Mouse (Mus musculus) central nervous system, embryonic 14 days (tissue): ENCODE measurements around the gene Olfr608. TPM values are rescaled to one million over a fixed set of nuclear protein-coding genes. Genes with fewer than 3 reads are reported as not detected.

Experiments used
- polyA plus RNA-seq: library from polyadenylated mRNA; depleted of rRNA; stranded (reverse); fragments of >200 nt; gene quantifications from 2 replicates; pipeline ENCODE4 v1.2.3, GENCODE M21; 2012; rRNA removed

Gene Olfr608
- not detected in 2 replicates for polyA plus RNA-seq

DNA sequence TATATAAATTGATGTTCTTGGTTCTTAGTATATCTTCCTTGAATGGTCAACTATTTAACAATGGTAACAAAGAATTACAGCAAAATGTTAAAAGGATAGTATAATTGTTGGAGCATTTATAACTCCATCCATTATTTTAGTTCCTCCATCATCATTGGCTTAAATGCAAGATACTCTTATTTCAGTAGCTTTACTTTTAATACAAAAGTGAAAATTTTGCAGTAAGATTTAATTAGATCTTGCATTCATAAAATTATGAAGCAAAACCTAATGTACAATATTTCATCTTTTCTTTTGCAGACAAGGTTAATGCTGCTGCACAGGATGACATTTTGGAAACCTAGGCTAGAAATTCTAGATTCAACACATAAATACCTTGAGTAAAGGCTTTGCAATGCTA lies at the start of gene Olfr608:
Gene Olfr608, plus strand, starts transcription at position 301 of the 400 bp plus-strand sequence.

DNA sequence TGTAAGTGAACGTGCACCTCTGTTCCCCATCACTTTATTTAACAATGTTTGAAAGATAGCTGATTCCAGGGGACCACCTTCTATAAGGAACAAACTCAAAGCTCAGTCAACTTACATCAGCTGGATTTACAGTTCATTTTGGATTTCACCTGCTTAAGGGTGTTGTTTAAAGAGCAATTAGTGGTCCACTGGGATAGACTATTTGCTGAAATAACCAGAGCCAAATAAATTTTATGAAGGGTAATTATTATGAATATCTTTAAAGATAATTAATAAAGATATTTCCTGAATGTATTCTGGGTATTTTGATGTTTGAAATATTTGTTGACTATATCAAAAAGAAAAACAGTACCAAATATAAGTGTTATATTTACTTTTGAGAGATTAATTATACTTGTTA lies 24.3 kb upstream of the Olfr608 start, which contains the start of gene Olfr605:
Gene Olfr605, minus strand, starts transcription at position 101 of the 400 bp plus-strand sequence.

DNA sequence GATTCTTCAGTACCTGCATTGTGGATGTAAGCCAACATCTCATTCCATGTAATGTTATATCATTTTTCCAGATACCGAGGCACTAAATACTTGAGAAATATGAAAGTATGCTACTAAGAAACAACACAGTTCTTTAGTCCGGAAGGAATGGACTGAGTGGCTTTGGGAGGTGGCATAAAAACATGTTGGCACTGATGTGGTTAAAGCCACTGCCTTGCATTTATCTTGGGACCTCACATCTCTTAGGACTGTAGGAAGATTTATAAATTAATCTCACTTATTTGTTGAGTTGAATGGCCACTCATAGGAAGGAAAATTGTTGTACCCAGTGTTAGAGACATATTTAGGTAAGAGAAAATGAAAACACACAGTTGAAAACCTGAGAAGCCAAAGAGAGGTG lies 20.9 kb upstream of the Olfr608 start, which contains the start of gene Olfr606:
Gene Olfr606, plus strand, starts transcription at position 301 of the 400 bp plus-strand sequence.

DNA sequence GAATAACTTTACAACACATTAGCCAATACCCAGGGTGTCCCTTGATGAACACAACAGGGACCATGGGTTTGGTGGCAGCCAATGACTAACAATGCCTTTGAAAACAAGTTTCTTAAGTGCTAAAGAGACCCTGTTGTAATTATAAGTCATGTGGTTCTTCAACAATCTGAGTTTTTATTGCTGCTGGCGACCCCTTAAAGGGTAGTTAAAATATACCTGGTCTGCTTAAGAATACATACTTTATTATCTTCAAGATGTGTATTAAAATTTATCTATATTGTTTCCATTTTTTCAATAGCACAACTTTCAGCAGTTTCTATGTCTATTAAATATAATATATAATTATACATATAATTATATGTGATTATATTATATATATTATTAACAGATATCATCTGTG lies 28.3 kb downstream of the Olfr608 start, which contains the start of gene Olfr609:
Gene Olfr609, minus strand, starts transcription at position 101 of the 400 bp plus-strand sequence.

DNA sequence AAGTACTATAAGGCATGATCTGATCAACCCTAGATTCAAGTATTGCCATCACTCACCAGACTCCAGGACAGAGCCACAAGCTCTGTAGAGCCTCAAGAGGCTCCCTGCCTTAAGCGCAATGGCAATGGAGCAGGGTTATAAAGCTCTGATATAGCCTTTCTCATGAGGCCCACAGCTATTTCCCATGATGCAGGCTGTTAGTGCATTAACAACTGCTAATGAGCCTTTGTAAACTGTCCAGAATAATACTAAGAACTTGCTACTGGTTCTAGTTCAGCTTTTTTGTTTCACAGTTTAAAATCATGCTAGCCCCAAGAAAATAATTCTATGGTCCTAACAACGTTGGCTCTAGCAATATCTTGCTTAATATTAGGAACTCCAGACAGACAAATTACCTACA lies 42.3 kb downstream of the Olfr608 start, which contains the start of gene Olfr610:
Gene Olfr610, minus strand, starts transcription at position 101 of the 400 bp plus-strand sequence.

DNA sequence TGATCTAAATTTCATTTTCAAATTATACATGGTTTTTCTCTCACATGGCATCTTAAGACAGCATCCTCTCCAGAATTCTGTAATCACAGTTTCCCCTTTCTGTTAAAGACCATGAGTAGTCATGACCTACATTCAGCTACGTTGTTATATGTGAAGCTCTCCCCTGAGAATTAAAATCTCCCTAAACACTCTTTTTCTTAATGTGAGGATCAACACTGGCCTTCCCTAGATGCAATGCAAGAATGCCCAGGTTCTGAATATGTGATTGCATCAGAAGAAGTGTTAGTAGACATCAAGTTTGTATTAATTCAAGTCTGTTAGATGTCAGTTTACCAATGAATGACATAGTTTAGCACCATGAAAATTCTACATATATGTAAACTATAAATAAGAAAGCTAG lies 51.1 kb downstream of the Olfr608 start, which contains the start of gene Olfr611:
Gene Olfr611, minus strand, starts transcription at position 101 of the 400 bp plus-strand sequence.

Other genes with a start within 250 kb of the Olfr608 start
- not detected in 2 replicates for gene Usp17ld, start 217.4 kb upstream of the Olfr608 start, polyA plus RNA-seq
- gene Olfr596, start 164.2 kb upstream of the Olfr608 start, polyA plus RNA-seq: not detected in 2 replicates
- not detected in 2 replicates for gene Olfr597, start 153.6 kb upstream of the Olfr608 start, polyA plus RNA-seq
- gene Olfr598, start 146.3 kb upstream of the Olfr608 start, polyA plus RNA-seq: not detected in 2 replicates
- gene Olfr599, start 134.0 kb upstream of the Olfr608 start, polyA plus RNA-seq: not detected in 2 replicates
- gene Olfr600, start 120.2 kb upstream of the Olfr608 start, polyA plus RNA-seq: not detected in 2 replicates
- gene Olfr601, start 107.2 kb upstream of the Olfr608 start, polyA plus RNA-seq: not detected in 2 replicates
- not detected in 2 replicates for gene Olfr603, start 83.7 kb upstream of the Olfr608 start, polyA plus RNA-seq
- not detected in 2 replicates for gene Usp17lc, start 54.8 kb upstream of the Olfr608 start, polyA plus RNA-seq
- not detected in 2 replicates for gene Olfr605, start 24.4 kb upstream of the Olfr608 start, polyA plus RNA-seq
- not detected in 2 replicates for gene Olfr606, start 20.8 kb upstream of the Olfr608 start, polyA plus RNA-seq
- gene Olfr607, start 5.7 kb upstream of the Olfr608 start, polyA plus RNA-seq: not detected in 2 replicates
- not detected in 2 replicates for gene Olfr609, start 28.2 kb downstream of the Olfr608 start, polyA plus RNA-seq
- gene Olfr610, start 42.2 kb downstream of the Olfr608 start, polyA plus RNA-seq: not detected in 2 replicates
- not detected in 2 replicates for gene Olfr611, start 51.0 kb downstream of the Olfr608 start, polyA plus RNA-seq
- gene Olfr612, start 72.8 kb downstream of the Olfr608 start, polyA plus RNA-seq: not detected in 2 replicates
- gene Olfr613, start 78.2 kb downstream of the Olfr608 start, polyA plus RNA-seq: not detected in 2 replicates
- not detected in 2 replicates for gene Olfr615, start 86.2 kb downstream of the Olfr608 start, polyA plus RNA-seq
- not detected in 2 replicates for gene Olfr616, start 99.3 kb downstream of the Olfr608 start, polyA plus RNA-seq
- not detected in 2 replicates for gene Olfr617, start 103.2 kb downstream of the Olfr608 start, polyA plus RNA-seq
- 0.08 TPM in 1 of 2 replicates, not detected in the other for gene Olfr618, start 120.2 kb downstream of the Olfr608 start, polyA plus RNA-seq
- not detected in 2 replicates for gene Olfr619, start 130.7 kb downstream of the Olfr608 start, polyA plus RNA-seq
- not detected in 2 replicates for gene Olfr620, start 142.7 kb downstream of the Olfr608 start, polyA plus RNA-seq
- gene Olfr622, start 172.8 kb downstream of the Olfr608 start, polyA plus RNA-seq: 0.06 TPM in 1 of 2 replicates, not detected in the other
- gene Olfr623, start 193.8 kb downstream of the Olfr608 start, polyA plus RNA-seq: not detected in 2 replicates
- 0.01 TPM in 1 of 2 replicates, not detected in the other for gene Olfr624, start 201.3 kb downstream of the Olfr608 start, polyA plus RNA-seq
- gene Olfr625-ps1, start 212.8 kb downstream of the Olfr608 start, polyA plus RNA-seq: not detected in 2 replicates
- not detected in 2 replicates for gene Olfr243, start 244.8 kb downstream of the Olfr608 start, polyA plus RNA-seq